31 mouse cellular contexts compared by ENCODE assay signal in the genomic region with DNA sequence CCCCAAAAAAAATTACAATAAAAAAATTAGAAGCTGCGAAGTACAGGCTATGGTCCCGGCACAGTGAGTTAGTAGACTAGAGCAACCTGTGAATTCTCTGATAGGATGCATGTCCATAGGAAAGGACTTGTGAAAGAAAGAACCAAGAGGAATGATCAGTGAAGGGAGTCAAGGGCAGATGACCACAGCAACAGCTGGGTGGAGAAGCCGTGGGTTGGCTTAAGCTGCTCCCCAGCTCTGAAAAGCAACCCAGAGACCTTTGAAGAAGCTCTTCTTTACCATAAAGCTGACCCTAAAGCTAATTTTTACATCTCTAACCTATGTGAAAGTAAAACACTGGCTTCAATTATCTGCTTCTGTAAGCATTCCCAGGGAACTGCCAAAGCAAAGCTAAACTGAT.
"Had no signal": no experiment of that assay in that cellular context is flagged by ENCODE, and none has a peak within 500 bp of the region (broad histone marks: within the 10 kb centered on the region; RNA-seq: fewer than 3 reads in every experiment).

No protein-coding gene starts in this region.

- DNase-seq: left cerebral cortex, postnatal 4 days; liver; liver, embryonic 13.5 days; liver, postnatal 0 days; lung, adult 18-20 months; lung, adult 2 months; lung, embryonic 14.5 days; lung, postnatal 10 days; lung, postnatal 14 days; lung, postnatal 36 days; lung, postnatal 4 days; midbrain, embryonic 14.5 days had no signal

- H3K4me3 ChIP-seq: limb, embryonic 10.5 days; limb, embryonic 12.5 days; limb, embryonic 13.5 days; limb, embryonic 15.5 days; liver, embryonic 12.5 days; liver, embryonic 13.5 days; liver, embryonic 15.5 days; lung, embryonic 15.5 days; megakaryocyte, embryonic 14.5 days; midbrain, embryonic 10.5 days; midbrain, embryonic 12.5 days; midbrain, embryonic 13.5 days; midbrain, embryonic 15.5 days; neural tube, embryonic 12.5 days had no signal

- H3K27me3 ChIP-seq: limb, embryonic 12.5 days; limb, embryonic 13.5 days; limb, embryonic 15.5 days; liver, embryonic 12.5 days; liver, embryonic 13.5 days; liver, embryonic 15.5 days; lung, embryonic 15.5 days; megakaryocyte, embryonic 14.5 days; midbrain, embryonic 12.5 days; midbrain, embryonic 13.5 days; midbrain, embryonic 15.5 days; neural tube, embryonic 12.5 days had no signal

- H3K4me1 ChIP-seq: liver, embryonic 12.5 days; liver, embryonic 13.5 days; liver, embryonic 15.5 days; megakaryocyte, embryonic 14.5 days had no signal

- H3K4me2 ChIP-seq: limb, embryonic 12.5 days; limb, embryonic 13.5 days; limb, embryonic 15.5 days; liver, embryonic 11.5 days; liver, embryonic 12.5 days; liver, embryonic 13.5 days; liver, embryonic 15.5 days; lung, embryonic 14.5 days; lung, embryonic 15.5 days; midbrain, embryonic 11.5 days; midbrain, embryonic 12.5 days; midbrain, embryonic 13.5 days; midbrain, embryonic 15.5 days; neural tube, embryonic 12.5 days had no signal

- H3K27ac ChIP-seq: limb, embryonic 12.5 days; limb, embryonic 13.5 days; limb, embryonic 15.5 days; liver, embryonic 12.5 days; liver, embryonic 13.5 days; liver, embryonic 14.5 days; liver, embryonic 15.5 days; lung, embryonic 15.5 days; macrophage; midbrain, embryonic 10.5 days; midbrain, embryonic 12.5 days; midbrain, embryonic 13.5 days; midbrain, embryonic 15.5 days; neural tube, embryonic 12.5 days had no signal

- H3K36me3 ChIP-seq: limb, embryonic 10.5 days; limb, embryonic 12.5 days; limb, embryonic 13.5 days; limb, embryonic 15.5 days; liver, embryonic 12.5 days; liver, embryonic 13.5 days; liver, embryonic 15.5 days; lung, embryonic 15.5 days; midbrain, embryonic 10.5 days; midbrain, embryonic 12.5 days; midbrain, embryonic 13.5 days; midbrain, embryonic 15.5 days; neural tube, embryonic 12.5 days had no signal

- H3K9me3 ChIP-seq: limb, embryonic 10.5 days; limb, embryonic 12.5 days; limb, embryonic 13.5 days; limb, embryonic 15.5 days; liver, embryonic 12.5 days; liver, embryonic 13.5 days; liver, embryonic 15.5 days; lung, embryonic 15.5 days; megakaryocyte, embryonic 14.5 days; midbrain, embryonic 10.5 days; midbrain, embryonic 12.5 days; midbrain, embryonic 13.5 days; midbrain, embryonic 15.5 days; neural tube, embryonic 12.5 days had no signal

- H3K9ac ChIP-seq: limb, embryonic 12.5 days; limb, embryonic 13.5 days; limb, embryonic 15.5 days; liver, embryonic 12.5 days; liver, embryonic 13.5 days; liver, embryonic 14.5 days; liver, embryonic 15.5 days; liver, postnatal 0 days; lung, embryonic 14.5 days; lung, embryonic 15.5 days; midbrain, embryonic 12.5 days; midbrain, embryonic 13.5 days; midbrain, embryonic 15.5 days; neural tube, embryonic 12.5 days had no signal

- ATAC-seq: liver, embryonic 12.5 days; liver, postnatal 0 days; lung, postnatal 0 days; midbrain, embryonic 13.5 days; midbrain, embryonic 15.5 days; midbrain, embryonic 16.5 days had no signal
